Mouse (Mus musculus): Measurements from ENCODE around the gene Ugdh. TPM values are rescaled to one million over a fixed set of nuclear protein-coding genes. Genes with fewer than 3 reads are reported as not detected.

Gene Ugdh
- 16.7 TPM for total RNA-seq (2023)

DNA sequence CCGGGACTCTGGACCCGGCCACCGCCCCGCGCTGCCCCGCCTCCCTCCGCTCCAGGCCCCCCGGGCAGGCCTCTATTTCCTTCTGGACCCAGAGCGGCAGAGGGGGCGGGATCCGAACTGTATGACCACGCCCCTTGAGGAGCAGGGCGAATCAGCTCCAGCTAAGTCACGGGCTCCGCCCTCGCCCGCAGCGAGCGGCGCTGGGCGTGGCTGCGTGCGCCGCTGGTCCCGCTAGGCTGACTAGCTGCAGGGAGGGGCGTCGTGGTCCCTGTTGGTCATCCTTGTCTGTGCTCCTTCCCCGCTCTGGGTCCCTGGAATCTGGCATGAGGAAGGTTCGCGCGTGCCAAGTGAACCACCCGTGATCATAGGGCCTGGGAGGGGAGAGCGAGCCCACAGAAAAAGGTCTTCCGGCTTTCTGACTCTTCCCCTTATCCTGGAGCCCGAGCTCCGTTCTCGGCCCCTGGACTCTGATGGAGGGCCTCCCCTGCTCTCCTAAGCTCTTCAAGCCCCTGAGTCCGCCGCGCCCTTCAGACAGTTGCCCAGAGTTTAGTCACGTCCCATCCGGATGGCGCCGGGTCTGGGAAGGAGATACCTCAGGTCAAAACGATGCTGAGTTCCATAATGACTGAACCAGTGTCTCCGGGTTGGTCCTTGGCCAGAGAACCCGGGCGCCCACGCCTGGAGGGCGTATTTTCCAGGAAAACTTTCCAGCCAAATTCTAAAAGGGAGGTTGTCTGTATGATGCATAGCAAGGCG is at the start of gene Ugdh:
Ugdh (minus strand) TSS at position 144 of the 756 bp plus-strand sequence.

DNA sequence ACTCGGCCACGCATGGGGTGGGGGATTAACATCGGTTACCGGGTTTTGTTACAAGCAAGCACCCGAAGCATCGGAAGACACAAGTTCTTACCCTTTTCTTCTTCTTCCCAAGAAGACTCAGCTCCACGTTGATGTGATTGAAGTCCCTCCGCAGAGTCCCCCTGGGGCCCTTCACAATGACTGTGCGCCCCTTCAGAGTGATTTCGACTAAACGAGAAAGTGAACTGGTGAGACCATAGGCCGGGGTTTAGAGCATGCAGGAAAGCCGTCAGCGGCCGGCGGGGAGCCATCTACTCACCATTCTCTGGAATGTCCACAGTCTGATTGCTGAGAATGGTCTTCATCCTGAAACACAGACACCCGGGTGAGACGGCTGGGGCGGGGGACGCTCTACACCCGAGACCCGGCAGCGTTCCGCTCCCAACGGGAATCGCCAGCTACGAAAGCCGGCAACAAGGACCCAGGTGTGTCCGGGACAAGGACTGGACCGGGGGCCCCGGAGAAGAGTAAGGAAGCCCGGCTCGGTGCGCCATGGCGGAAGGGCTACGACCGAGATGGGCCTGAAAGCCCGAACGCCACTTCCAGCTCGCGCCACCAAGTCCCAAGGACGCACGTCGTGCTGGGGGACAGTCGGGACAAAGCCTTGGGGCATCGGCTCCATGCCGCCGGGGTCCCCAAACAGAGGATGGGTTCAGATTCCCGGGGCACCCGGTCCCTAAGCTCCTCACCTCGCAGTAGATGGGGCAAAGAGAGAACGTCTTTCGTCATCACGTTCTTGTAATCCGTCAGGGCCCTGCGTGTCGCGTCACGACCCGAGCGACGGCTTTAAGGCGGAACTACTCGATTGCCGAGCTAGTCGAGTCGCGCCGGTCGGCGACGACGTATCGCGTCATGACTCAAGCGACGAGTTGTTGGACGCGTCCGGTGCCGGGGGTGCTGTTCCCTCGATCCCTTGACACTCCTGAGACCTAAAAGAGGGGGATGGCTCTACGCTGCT is 44.8 kb downstream of the Ugdh start, which contains the start of the genes Rpl9 and Lias:
Rpl9 (minus strand) TSS at position 797 of the 997 bp plus-strand sequence.
Lias (plus strand) TSS at position 850 of the 997 bp plus-strand sequence.

Other genes starting within 250 kb of the Ugdh start
- gene Wdr19, start 236.3 kb downstream of the Ugdh start, total RNA-seq (2023): 2.6 TPM
- gene Rfc1, start 100.3 kb downstream of the Ugdh start, total RNA-seq (2023): 50.7 TPM
- not detected for gene Klb, start 87.6 kb downstream of the Ugdh start, total RNA-seq (2023)
- gene Rpl9, start 44.5 kb downstream of the Ugdh start, total RNA-seq (2023): 2,704 TPM
- gene Lias, start 44.5 kb downstream of the Ugdh start, total RNA-seq (2023): 45.5 TPM
- not detected for gene Gm43552, start 56.9 kb upstream of the Ugdh start, total RNA-seq (2023)
- gene Smim14, start 101.2 kb upstream of the Ugdh start, total RNA-seq (2023): 151 TPM
- 79.1 TPM for gene Ube2k, start 101.3 kb upstream of the Ugdh start, total RNA-seq (2023)

Measured in CD4-positive naive resting alpha-beta T cell, adult 76 days (primary cell).